Mouse (Mus musculus) embryonic facial prominence, embryonic 14.5 days (tissue): ENCODE results near the gene Pdss2. TPM values are rescaled to one million over a fixed set of nuclear protein-coding genes. Genes with fewer than 3 reads are reported as not detected.

Experiments
- ATAC-seq: fragments of 200-750 bp; cut with Nextera tagmentation; 2 replicates; pipeline ENCODE4 v1.8.0; 2017; ENCODE audit warnings: low read depth, moderate number of reproducible peaks, moderate TSS enrichment
- DNase-seq: peaks from one replicate; pipeline ENCODE4 v3.0.0-alpha.2; 2015; ENCODE audit warnings: low spot score
- H3K27ac ChIP-seq: fragments of 300-500 bp; sonication (generic); replicated peaks from 2 replicates; pipeline ENCODE4 v1.5.1; 2014; ENCODE audit warnings: low read depth, mild to moderate bottlenecking, low read length, moderate library complexity
- H3K27me3 ChIP-seq: fragments of 300-500 bp; sonication (generic); replicated peaks from 2 replicates; pipeline ENCODE4 v1.6.1; 2014; ENCODE audit warnings: low read length; ENCODE audit not compliant: control insufficient read depth, insufficient read depth
- H3K36me3 ChIP-seq: fragments of 300-500 bp; sonication (generic); 2 replicates; pipeline ENCODE4 v1.6.1; 2014; ENCODE audit warnings: low read length, mixed read lengths; ENCODE audit not compliant: control insufficient read depth, insufficient read depth
- H3K4me1 ChIP-seq: fragments of 300-500 bp; sonication (generic); 2 replicates; pipeline ENCODE4 v1.6.1; 2014; ENCODE audit warnings: antibody characterized with exemption, low read length; ENCODE audit not compliant: control insufficient read depth, insufficient read depth
- H3K4me2 ChIP-seq: fragments of 300-500 bp; sonication (generic); 2 replicates; pipeline ENCODE4 v1.6.1; 2014; ENCODE audit warnings: low read depth, mild to moderate bottlenecking, low read length, moderate library complexity, mixed read lengths
- H3K4me3 ChIP-seq: fragments of 300-500 bp; sonication (generic); 2 replicates; pipeline ENCODE4 v1.5.1; 2014; ENCODE audit warnings: low read depth, mild to moderate bottlenecking, low read length
- H3K9ac ChIP-seq: fragments of 300-500 bp; sonication (generic); 2 replicates; pipeline ENCODE4 v1.6.1; 2014; ENCODE audit warnings: low read depth, mild to moderate bottlenecking, low read length, moderate library complexity, mixed read lengths
- H3K9me3 ChIP-seq: fragments of 300-500 bp; sonication (generic); 2 replicates; pipeline ENCODE4 v1.6.1; 2016; ENCODE audit warnings: low read length; ENCODE audit not compliant: control insufficient read depth
- whole genome bisulfite sequencing: fragments of 180-500 bp; shearing (Covaris S2); extraction: QIAGEN DNeasy Blood & Tissue Kit; methylation state at CpG from one replicate; pipeline ENCODE4 v1.1.7; 2014; 5-methylcytosine and 5-hydroxymethylcytosine counted together
- polyA plus RNA-seq: library from polyadenylated mRNA; unstranded; fragments of >200 nt; fragmentation: Nextera tagmentation; extraction: Ambion mirVana; gene quantifications from 2 replicates; pipeline ENCODE4 v1.2.1, GENCODE M21; 2014

Gene Pdss2
- polyA plus RNA-seq, 1 experiment from 2014 or later = 9.5 TPM

DNA sequence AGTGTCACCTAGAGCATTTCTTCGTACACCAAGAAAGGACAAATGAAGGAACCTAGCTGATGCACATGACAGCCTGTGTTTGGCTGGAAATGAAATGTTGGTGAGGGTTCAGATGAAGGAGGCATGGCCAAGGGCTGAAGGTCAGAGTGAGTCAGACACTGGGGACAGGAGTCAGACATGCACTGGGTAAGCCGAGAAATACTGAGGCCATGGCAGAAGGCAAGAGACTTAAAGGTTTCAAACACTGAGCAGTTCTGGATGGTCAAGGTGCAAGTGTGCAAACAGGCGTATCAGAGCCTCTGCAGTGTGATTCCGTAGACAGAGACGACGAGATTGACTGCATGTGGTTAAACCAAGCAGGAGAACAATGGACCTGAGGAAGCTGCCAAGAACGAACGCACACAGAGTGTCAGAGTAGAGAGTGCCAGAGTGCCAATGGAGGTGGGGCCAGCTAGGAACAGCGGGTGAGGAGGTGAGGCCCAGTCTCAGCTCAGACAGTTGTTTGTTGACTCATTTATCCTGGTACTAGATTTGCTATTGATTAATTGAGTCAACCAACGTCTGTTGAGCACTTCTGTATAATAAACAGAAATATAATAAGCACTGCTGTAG lies 89.6 kb downstream of the Pdss2 start:
- Histone ChIP-seq H3K9ac (no peak overlapping the region), H3K27me3 (no peaks in the 10 kb centered on the region), H3K4me3 (no peak overlapping the region), H3K9me3 (peaks cover 4% of the 10 kb centered on the region; the same call in 1 of the 2 replicates), H3K27ac (no peak overlapping the region), H3K4me1 (peaks cover 4% of the 10 kb centered on the region; the same call in 1 of the 2 replicates), H3K4me2 (no peak overlapping the region), H3K36me3 (no peaks in the 10 kb centered on the region)
- WGBS = 69% methylated on average over 10 of the region's 10 CpGs
- ATAC-seq = no peak
- peak; percentile 39 for DNase-seq

DNA sequence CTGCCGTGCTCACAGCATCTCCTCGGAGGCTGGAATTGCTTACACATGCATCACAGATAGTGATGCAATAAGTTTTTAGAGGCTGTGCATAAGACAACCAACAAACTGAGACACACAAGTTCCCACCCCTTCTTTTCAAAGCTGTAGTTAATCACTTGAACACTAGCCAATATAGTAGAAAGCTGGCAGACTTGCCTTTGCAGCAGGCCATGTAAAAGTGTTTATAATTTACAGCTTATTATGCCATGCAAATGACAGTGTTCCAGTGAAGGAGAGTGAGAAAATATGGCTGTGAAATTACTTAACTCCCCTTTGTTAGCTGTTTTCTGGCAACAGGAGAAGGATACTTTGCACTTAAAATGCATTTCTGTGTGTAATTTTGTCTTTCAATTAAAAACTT lies 90.9 kb downstream of the Pdss2 start:
- Histone ChIP-seq H3K27me3 (no peaks in the 10 kb centered on the region), H3K27ac (no peak overlapping the region), H3K4me3 (no peak overlapping the region), H3K4me2 (no peak overlapping the region), H3K9ac (no peak overlapping the region), H3K9me3 (peaks cover 3% of the 10 kb centered on the region; the same call in 1 of the 2 replicates), H3K4me1 (peaks cover 4% of the 10 kb centered on the region; the same call in 1 of the 2 replicates), H3K36me3 (no peaks in the 10 kb centered on the region)
- WGBS = 70% methylated on average over 2 of the region's 2 CpGs
- DNase-seq (no peak), ATAC-seq (no peak)

DNA sequence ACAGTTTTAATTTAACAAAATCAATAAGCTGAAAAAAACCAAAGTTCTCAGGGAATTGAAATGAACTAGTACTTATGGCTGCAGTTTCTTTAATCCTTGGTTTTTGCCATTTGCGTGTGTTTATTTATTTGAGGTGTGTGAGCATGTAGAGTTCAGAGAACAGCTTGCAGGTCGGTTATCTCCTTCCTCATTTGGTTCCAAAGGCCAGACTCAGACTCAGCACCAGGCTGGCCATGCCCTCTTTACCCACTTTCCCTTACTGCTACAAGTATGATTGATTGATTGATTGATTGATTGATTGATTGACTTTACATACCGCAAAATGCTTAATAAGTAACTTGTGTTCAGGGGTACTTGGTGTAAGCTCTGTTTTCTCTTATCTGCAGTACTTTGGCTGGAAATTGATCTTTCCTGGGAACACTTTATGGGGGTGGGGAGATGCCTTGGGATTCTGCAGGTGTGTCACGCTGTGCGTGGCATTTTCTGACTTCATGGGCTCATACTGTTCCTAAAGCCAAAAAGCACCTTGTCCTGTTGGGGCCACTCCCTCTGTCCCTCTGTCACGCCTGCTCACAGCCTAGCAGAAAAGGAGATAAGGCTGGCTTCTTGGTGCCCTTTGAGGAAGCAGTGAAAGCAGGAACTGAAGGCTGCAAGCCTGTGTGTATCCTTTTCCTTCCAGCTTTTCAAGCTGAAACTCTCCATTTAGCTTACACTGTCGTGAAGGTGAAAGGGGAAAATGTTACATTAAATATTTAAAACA lies 91.6 kb downstream of the Pdss2 start:
- ATAC-seq (no peak), DNase-seq (no peak)
- H3K9ac ChIP-seq = no peak overlapping the region
- H3K4me1 ChIP-seq = peaks cover 4% of the 10 kb centered on the region; the same call in 1 of the 2 replicates
- no peaks in the 10 kb centered on the region for H3K36me3 ChIP-seq
- no peak overlapping the region for H3K4me2 ChIP-seq
- no peaks in the 10 kb centered on the region for H3K27me3 ChIP-seq
- 62% methylated on average over 7 of the region's 7 CpGs for WGBS
- H3K27ac ChIP-seq = no peak overlapping the region
- peaks cover 3% of the 10 kb centered on the region; the same call in 1 of the 2 replicates for H3K9me3 ChIP-seq
- H3K4me3 ChIP-seq = no peak overlapping the region

DNA sequence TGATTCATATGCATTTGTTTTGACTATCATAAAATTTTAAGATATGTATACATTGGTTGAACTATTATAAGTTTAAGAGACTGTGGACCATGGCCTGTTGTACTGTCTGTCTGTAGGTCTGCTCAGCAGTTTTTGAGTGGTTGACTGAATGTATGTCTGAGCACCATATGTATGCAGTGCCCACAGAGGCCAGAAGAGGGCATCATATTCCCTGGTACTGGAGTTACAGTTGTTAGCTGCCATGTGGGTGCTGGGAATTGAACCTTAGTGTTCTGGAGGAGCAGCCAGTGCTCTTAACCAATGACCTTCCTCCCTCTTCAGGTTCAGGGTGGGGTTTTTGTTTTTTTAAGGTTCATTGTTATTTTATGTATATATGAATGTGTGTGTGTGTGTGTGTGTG lies 93.9 kb downstream of the Pdss2 start:
- no peak overlapping the region for H3K9ac ChIP-seq
- ATAC-seq (no peak), DNase-seq (no peak)
- H3K36me3 ChIP-seq = no peaks in the 10 kb centered on the region
- no peak overlapping the region for H3K4me3 ChIP-seq
- H3K4me1 ChIP-seq = no peaks in the 10 kb centered on the region
- H3K27me3 ChIP-seq = no peaks in the 10 kb centered on the region
- no peak overlapping the region for H3K4me2 ChIP-seq
- peaks cover 3% of the 10 kb centered on the region; the same call in 1 of the 2 replicates for H3K9me3 ChIP-seq
- no peak overlapping the region for H3K27ac ChIP-seq

DNA sequence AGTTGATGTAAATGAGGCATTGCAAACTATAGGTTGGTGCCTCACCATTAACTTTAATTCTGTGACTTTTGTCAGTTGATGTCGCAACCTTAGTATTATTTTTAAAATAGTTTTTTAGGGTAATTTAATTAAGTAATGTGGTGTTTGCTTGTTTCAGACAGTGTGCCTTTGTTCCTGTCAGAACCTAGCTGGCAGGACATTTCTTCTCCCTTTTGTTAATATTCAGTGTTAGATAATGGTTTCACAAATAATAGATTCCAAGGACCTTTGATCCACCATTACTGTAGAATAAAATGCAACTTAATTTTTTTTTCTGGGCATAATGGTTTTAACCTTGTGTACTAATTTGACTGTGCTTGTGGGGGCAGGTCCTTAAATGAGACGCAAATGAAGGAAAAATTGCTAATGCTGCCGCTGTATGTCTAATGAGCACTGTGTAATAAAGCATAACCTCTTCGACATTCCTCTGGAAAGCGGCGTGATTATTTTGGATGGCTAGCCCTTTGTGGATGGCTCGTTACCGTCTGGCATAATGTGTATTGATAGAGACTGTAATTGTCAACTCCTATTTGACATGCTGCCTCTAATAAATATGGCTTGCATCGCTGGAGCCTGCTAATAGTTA lies 96.2 kb downstream of the Pdss2 start:
- DNase-seq = peak; percentile 51

DNA sequence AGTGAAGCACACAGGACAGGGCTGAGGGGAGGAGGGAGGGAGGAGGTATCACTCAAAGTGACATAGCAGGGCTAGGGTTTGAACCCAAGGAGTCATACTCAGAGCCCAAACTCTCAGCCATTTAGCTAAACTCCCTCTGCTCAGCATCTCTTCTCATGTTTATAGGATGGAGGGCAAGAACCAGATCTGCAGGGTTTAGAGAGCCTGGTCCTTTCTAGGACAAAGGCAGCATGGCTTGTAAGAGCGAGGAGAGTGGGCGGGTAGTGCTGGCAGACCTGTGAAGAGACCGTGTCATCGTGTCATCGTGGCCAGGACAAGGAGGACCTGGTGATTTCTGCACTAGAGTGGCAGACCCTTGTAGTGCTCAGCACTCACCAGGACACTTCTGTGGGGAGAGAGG lies 99.7 kb downstream of the Pdss2 start:
- H3K9ac ChIP-seq = no peak overlapping the region
- WGBS = 88% methylated on average over 5 of the region's 5 CpGs

More for the DNA sequence above, 96.2 kb downstream of the Pdss2 start:
- ATAC-seq = peak; percentile 57; the same call in 1 of the 2 replicates
- Histone ChIP-seq H3K9ac (no peak overlapping the region), H3K4me1 (0 out of 2 replicates have a peak, but pooled peaks cover 6% of the 10 kb centered on the region), H3K4me3 (no peak overlapping the region), H3K27ac (no peak overlapping the region), H3K27me3 (no peaks in the 10 kb centered on the region), H3K36me3 (no peaks in the 10 kb centered on the region), H3K9me3 (peaks cover 3% of the 10 kb centered on the region; the same call in 1 of the 2 replicates), H3K4me2 (no peak overlapping the region)
- WGBS = 82% methylated on average over 9 of the region's 9 CpGs

DNA sequence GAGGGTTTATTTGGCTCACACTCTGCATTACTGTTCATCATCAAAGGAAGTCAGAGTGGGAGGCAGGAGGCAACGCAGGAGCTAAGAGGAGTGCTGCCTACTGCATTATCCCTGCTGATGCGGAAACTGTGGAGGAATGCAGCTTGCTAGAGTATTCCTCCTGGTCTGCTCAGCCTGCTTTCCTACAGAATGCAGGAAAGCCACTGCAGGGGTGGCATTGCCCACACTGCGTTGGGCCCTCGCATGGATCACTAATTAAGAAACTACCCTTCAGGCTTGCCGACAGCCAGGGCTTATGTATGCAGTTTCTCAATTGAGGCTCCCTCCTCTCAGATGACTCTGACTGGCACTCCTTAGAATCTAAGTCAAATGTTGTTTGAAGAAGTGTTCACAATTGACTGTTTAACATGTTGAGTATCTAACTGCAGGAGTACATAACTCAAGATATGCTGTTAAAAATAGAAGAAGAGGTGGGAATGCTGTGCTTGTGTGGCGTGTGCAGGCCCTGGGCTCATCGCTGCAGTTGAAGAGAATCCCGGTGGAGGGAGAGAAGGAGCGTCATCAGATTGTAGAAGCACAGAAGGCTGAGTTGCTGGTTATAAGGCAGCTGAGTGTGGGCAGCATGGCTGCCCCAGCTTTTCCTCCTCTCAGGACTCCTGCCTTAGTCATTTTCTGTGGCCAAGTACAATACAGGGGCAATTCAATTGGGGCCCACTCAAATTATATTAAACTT lies 101.3 kb downstream of the Pdss2 start:
- H3K4me3 ChIP-seq = no peak overlapping the region
- H3K9ac ChIP-seq = no peak overlapping the region
- H3K36me3 ChIP-seq = no peaks in the 10 kb centered on the region
- H3K4me2 ChIP-seq = no peak overlapping the region
- no peaks in the 10 kb centered on the region for H3K27me3 ChIP-seq
- H3K4me1 ChIP-seq = 0 out of 2 replicates have a peak, but pooled peaks cover 6% of the 10 kb centered on the region
- H3K27ac ChIP-seq = no peak overlapping the region
- WGBS = 61% methylated on average over 9 of the region's 9 CpGs
- H3K9me3 ChIP-seq = no peaks in the 10 kb centered on the region
- ATAC-seq (no peak), DNase-seq (no peak)

More for the DNA sequence above, 99.7 kb downstream of the Pdss2 start:
- ATAC-seq (no peak), DNase-seq (no peak)
- H3K4me3 ChIP-seq = no peak overlapping the region
- H3K27me3 ChIP-seq = no peaks in the 10 kb centered on the region
- 0 out of 2 replicates have a peak, but pooled peaks cover 6% of the 10 kb centered on the region for H3K4me1 ChIP-seq
- no peak overlapping the region for H3K27ac ChIP-seq
- H3K9me3 ChIP-seq = no peaks in the 10 kb centered on the region
- no peak overlapping the region for H3K4me2 ChIP-seq
- H3K36me3 ChIP-seq = no peaks in the 10 kb centered on the region

DNA sequence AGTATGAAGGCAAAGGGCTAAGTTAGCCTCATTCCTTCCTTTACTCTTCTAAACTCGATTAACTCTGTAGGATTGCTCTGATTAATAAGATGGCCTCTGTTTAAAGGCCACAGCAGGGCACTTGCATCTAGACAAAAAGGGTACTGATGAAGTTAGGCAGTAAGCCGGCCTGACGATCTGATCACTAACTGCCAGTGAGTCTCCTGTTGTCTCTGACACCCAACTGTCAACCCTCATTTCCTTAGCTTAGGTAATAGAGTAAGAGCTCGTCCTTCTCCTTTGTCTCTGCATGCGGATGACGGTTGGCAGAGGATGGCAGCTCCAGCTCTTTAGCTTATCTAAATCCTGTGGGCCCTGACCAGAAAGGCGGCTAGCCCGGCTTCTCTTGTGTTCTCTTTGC lies 102.1 kb downstream of the Pdss2 start:
- no peaks in the 10 kb centered on the region for H3K36me3 ChIP-seq
- no peak; the same call in 1 of the 2 replicates for ATAC-seq
- no peaks in the 10 kb centered on the region for H3K9me3 ChIP-seq
- H3K4me1 ChIP-seq = 0 out of 2 replicates have a peak, but pooled peaks cover 6% of the 10 kb centered on the region
- H3K27me3 ChIP-seq = no peaks in the 10 kb centered on the region
- no peak for DNase-seq
- H3K4me2 ChIP-seq = no peak overlapping the region
- H3K4me3 ChIP-seq = no peak overlapping the region
- H3K9ac ChIP-seq = no peak overlapping the region
- no peak overlapping the region for H3K27ac ChIP-seq
- WGBS = 57% methylated on average over 8 of the region's 8 CpGs
